Mouse (Mus musculus) myocyte (in vitro differentiated cells): ENCODE measurements around the gene Napsa. TPM values are rescaled to one million over a fixed set of nuclear protein-coding genes. Genes with fewer than 3 reads are reported as not detected.

ENCODE experiments used
- H3K27me3 ChIP-seq: one replicate; pipeline ENCODE4 v1.6.1; 2011; ENCODE audit not compliant: control insufficient read depth, insufficient read depth, insufficient read length
- H3K36me3 ChIP-seq: one replicate; pipeline ENCODE4 v1.6.1; 2011; ENCODE audit not compliant: control insufficient read depth, insufficient read depth
- H3K4me2 ChIP-seq: one replicate; pipeline ENCODE4 v1.6.1; 2011; ENCODE audit warnings: low read depth, control low read depth
- H3K4me3 ChIP-seq: one replicate; pipeline ENCODE4 v1.5.1; 2011; ENCODE audit warnings: mild to moderate bottlenecking, control low read depth, moderate library complexity
- H3K79me2 ChIP-seq: one replicate; pipeline ENCODE4 v1.6.1; 2011; ENCODE audit not compliant: control insufficient read depth, insufficient read depth
- H3ac ChIP-seq: one replicate; pipeline ENCODE4 v1.6.1; 2011; ENCODE audit not compliant: control insufficient read depth, insufficient read length
- CEBPB ChIP-seq: IDR thresholded peaks from 2 replicates; pipeline ENCODE4 v1.6.1; 2011; ENCODE audit warnings: mild to moderate bottlenecking, moderate library complexity; ENCODE audit not compliant: poor library complexity, insufficient read depth, severe bottlenecking
- E2F4 ChIP-seq: IDR thresholded peaks from one replicate; pipeline ENCODE4 v1.6.1; 2011; ENCODE audit warnings: mild to moderate bottlenecking, control low read depth, moderate library complexity; ENCODE audit not compliant: insufficient read depth
- MAX ChIP-seq: IDR thresholded peaks from one replicate; pipeline ENCODE4 v1.6.1; 2011; ENCODE audit warnings: low read depth, mild to moderate bottlenecking, control low read depth
- MYOD1 ChIP-seq, 3 experiments: IDR thresholded peaks; one replicate each; pipeline ENCODE4 v1.6.1; 2011; ENCODE audit warnings: control low read depth in 2 of 3, low read depth in 2 of 3, mild to moderate bottlenecking in 2 of 3, moderate library complexity in 1 of 3; ENCODE audit not compliant: insufficient read length in 2 of 3, control insufficient read depth in 1 of 3
- MYOG ChIP-seq, 3 experiments: IDR thresholded peaks; one replicate each; pipeline ENCODE4 v1.6.1; 2011; ENCODE audit warnings: control low read depth in 2 of 3, low read depth in 2 of 3, mild to moderate bottlenecking in 2 of 3; ENCODE audit not compliant: insufficient read length in 2 of 3, control insufficient read depth in 1 of 3, insufficient read depth in 1 of 3
- POLR2A ChIP-seq: IDR thresholded peaks from one replicate; pipeline ENCODE4 v1.6.1; 2011; ENCODE audit warnings: low read depth, mild to moderate bottlenecking, control low read depth, moderate library complexity; ENCODE audit not compliant: insufficient read length
- POLR2AphosphoS2 ChIP-seq: IDR thresholded peaks from one replicate; pipeline ENCODE4 v1.6.1; 2011; ENCODE audit warnings: low read depth, control low read depth; ENCODE audit not compliant: insufficient read length
- REST ChIP-seq: IDR thresholded peaks from one replicate; pipeline ENCODE4 v1.6.1; 2011; ENCODE audit warnings: mild to moderate bottlenecking, control low read depth, moderate library complexity; ENCODE audit not compliant: insufficient read depth, insufficient read length
- SRF ChIP-seq: IDR thresholded peaks from one replicate; pipeline ENCODE4 v1.6.1; 2011; ENCODE audit warnings: low read depth; ENCODE audit not compliant: control insufficient read depth, insufficient read length
- TCF12 ChIP-seq: IDR thresholded peaks from one replicate; pipeline ENCODE4 v1.6.1; 2011; ENCODE audit warnings: mild to moderate bottlenecking, control low read depth; ENCODE audit not compliant: poor library complexity, insufficient read depth, severe bottlenecking
- TCF3 ChIP-seq: IDR thresholded peaks from one replicate; pipeline ENCODE4 v1.6.1; 2011; ENCODE audit warnings: low read depth, control low read depth; ENCODE audit not compliant: insufficient read length
- USF1 ChIP-seq: IDR thresholded peaks from one replicate; pipeline ENCODE4 v1.6.1; 2011; ENCODE audit warnings: low read depth, mild to moderate bottlenecking, control low read depth, moderate library complexity
- polyA plus RNA-seq: library from polyadenylated mRNA; unstranded; fragments of >200 nt; fragmentation: generic; extraction: Trizol; gene quantifications from one replicate; pipeline ENCODE4 v1.2.1, GENCODE M21; 2012; ENCODE audit warnings: missing spikeins

Gene Napsa
- polyA plus RNA-seq, 1 experiment: not detected

GRCm38 (mm10) chr7:44551731-44552130 lies 20.4 kb upstream of the Napsa start:
- TF ChIP-seq MYOG (IDR thresholded peaks at IDR 0.05; ENCODE audit: control insufficient read depth in 1 of 3, insufficient read depth in 1 of 3, insufficient read length in 2 of 3, low read depth in 2 of 3) (no peak), POLR2AphosphoS2 (no peak), POLR2A (no peak), TCF3 (no peak), TCF12 (no peak), REST (no peak), CEBPB (no peak), MYOD1 (IDR thresholded peaks at IDR 0.05; ENCODE audit: control insufficient read depth in 1 of 3, insufficient read length in 2 of 3, low read depth in 2 of 3) (no peak)
- Histone ChIP-seq H3K4me3 (no peak overlapping the region), H3ac (no peak overlapping the region), H3K79me2 (peaks cover 16% of the 10 kb centered on the region), H3K27me3 (no peaks in the 10 kb centered on the region), H3K4me2 (no peak overlapping the region), H3K36me3 (no peaks in the 10 kb centered on the region)

DNA sequence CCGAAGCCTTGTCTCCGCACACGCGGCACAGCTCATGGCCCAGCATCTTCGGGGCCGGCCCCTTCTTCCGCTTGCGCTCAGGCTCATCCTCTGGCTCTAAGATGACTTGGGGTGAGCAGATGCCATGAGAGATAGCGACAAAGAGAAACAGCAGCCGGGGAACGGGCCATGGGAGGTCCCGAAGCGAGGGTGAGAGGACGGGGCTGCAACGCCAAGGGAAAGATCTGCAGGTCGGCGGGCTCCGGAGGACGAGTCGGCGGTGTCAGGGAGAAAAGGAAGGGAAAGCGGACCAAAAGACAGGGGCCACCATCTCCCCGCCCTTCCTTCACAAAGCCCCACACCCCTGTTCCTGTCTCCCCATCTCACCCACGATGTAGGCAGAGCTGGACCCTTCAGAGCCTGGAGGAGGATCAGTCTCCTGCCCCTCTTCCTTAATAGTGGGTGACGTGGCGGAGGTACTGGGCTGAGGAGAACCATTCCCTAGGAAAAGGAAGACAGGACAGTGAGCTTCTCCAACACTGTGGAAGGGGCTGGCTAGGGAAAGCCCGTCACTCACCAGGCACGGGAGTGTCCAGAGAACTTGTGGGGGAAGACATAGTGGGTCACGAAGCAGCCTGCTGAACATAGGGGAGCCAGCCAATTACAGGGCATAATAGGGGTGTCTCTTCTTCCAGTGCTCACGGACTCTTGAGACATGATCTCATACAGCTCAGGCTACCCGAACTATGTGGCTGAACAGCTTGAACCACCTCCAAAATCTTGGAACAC lies 19.9 kb upstream of the Napsa start:
- Histone ChIP-seq H3K4me2 (peak overlapping the region; percentile 82), H3K4me3 (peak overlapping the region; percentile 70), H3K79me2 (peaks cover 12% of the 10 kb centered on the region), H3K27me3 (no peaks in the 10 kb centered on the region), H3ac (peak overlapping the region; percentile 45), H3K36me3 (no peaks in the 10 kb centered on the region)
- TF ChIP-seq USF1 (no peak), TCF3 (no peak), SRF (no peak), E2F4 (no peak), REST (no peak), MYOD1 (IDR thresholded peaks at IDR 0.05; ENCODE audit: control insufficient read depth in 1 of 3, insufficient read length in 2 of 3, low read depth in 2 of 3) (no peak), MYOG (IDR thresholded peaks at IDR 0.05; ENCODE audit: control insufficient read depth in 1 of 3, insufficient read depth in 1 of 3, insufficient read length in 2 of 3, low read depth in 2 of 3) (no peak), POLR2AphosphoS2 (no peak), POLR2A (no peak), MAX (no peak), TCF12 (no peak)

- TF ChIP-seq SRF (no peak), E2F4 (no peak), REST (no peak), MYOD1 (IDR thresholded peaks at IDR 0.05; ENCODE audit: control insufficient read depth in 1 of 3, insufficient read length in 2 of 3, low read depth in 2 of 3) (no peak), TCF3 (no peak), CEBPB (no peak), MYOG (IDR thresholded peaks at IDR 0.05; ENCODE audit: control insufficient read depth in 1 of 3, insufficient read depth in 1 of 3, insufficient read length in 2 of 3, low read depth in 2 of 3) (no peak), TCF12 (no peak), MAX (no peak), POLR2AphosphoS2 (no peak), POLR2A (no peak), USF1 (no peak)
- Histone ChIP-seq H3K27me3 (no peaks in the 10 kb centered on the region), H3K4me3 (peak overlapping the region; percentile 70), H3K36me3 (no peaks in the 10 kb centered on the region), H3K4me2 (peak overlapping the region; percentile 82), H3K79me2 (peaks cover 6% of the 10 kb centered on the region), H3ac (peak overlapping the region; percentile 45)
These were observed 18.9 kb upstream of the Napsa start for GRCm38 (mm10) chr7:44553196-44553764.

DNA sequence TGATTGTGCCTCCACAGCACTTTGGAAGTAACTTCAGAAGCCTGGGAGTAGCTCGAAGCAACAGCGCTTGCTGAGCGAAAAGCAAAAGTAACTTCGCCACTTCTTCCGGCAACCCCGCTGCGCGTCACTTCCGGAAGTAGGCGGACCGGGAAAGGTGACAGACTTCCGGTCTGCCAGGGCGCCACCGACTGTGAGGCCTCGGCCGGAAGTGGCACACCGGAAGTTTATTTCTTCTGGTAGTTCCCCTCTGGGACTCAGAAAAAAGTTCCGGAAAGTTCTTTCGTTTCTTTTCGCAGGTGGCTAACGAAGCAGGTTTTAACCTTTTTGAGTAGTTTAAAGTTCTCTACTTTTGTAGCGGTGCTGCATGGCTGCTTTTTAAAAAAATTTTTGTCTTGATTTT lies 18.4 kb upstream of the Napsa start, which contains the start of gene Nr1h2:
TSS of gene Nr1h2 (minus strand) at position 126 of the 400 bp plus-strand sequence.
- TF ChIP-seq E2F4 (no peak), POLR2AphosphoS2 (peak; percentile 35)
- H3K4me2 ChIP-seq: peak within 1 kb of the TSS; percentile 83
- peaks cover 6% of the 10 kb centered on the region for H3K79me2 ChIP-seq

DNA sequence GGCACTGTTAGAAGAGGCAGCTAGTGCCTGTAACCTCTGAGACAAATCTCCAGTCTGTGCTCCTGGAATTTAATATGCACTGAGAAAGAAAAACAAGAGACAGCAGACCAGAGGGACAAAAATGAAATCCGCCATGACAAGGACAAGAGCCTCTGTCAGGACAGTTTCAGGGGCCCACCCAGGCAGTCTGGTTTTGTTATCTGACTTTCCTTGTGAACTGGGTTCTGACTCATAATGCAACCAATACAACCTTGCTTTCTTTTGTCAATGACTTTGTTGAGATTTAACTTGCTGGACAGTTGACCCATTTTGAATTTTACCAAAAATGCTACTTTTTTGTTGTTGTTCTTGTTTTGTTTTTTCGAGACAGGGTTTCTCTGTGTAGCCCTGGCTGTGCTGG lies 14.6 kb upstream of the Napsa start:
- H3K36me3 ChIP-seq: no peaks in the 10 kb centered on the region
- H3K4me3 ChIP-seq: no peak overlapping the region
- no peak overlapping the region for H3K4me2 ChIP-seq
- H3K27me3 ChIP-seq: peaks cover 4% of the 10 kb centered on the region
- TF ChIP-seq CEBPB: no peak
- no peak for TF ChIP-seq MAX
- no peak for TF ChIP-seq REST
- no peak for TF ChIP-seq MYOG (IDR thresholded peaks at IDR 0.05; ENCODE audit: control insufficient read depth in 1 of 3, insufficient read depth in 1 of 3, insufficient read length in 2 of 3, low read depth in 2 of 3)
- no peak for TF ChIP-seq POLR2A
- no peak for TF ChIP-seq MYOD1 (IDR thresholded peaks at IDR 0.05; ENCODE audit: control insufficient read depth in 1 of 3, insufficient read length in 2 of 3, low read depth in 2 of 3)
- no peak for TF ChIP-seq SRF
- TF ChIP-seq POLR2AphosphoS2: no peak
- no peak for TF ChIP-seq TCF3
- no peak for TF ChIP-seq E2F4
- TF ChIP-seq USF1: no peak
- TF ChIP-seq TCF12: no peak
- H3ac ChIP-seq: no peak overlapping the region
- H3K79me2 ChIP-seq: peaks cover 3% of the 10 kb centered on the region

More for the DNA sequence above, 18.4 kb upstream of the Napsa start, which contains the start of gene Nr1h2:
- peak within 1 kb of the TSS; percentile 45 for H3ac ChIP-seq
- no peaks in the 10 kb centered on the region for H3K27me3 ChIP-seq
- peak within 1 kb of the TSS; percentile 70 for H3K4me3 ChIP-seq
- H3K36me3 ChIP-seq: no peaks in the 10 kb centered on the region
